Mouse (Mus musculus): ENCODE results near the gene Spag16. TPM values are rescaled to one million over a fixed set of nuclear protein-coding genes. Genes with fewer than 3 reads are reported as not detected.

Spag16 gene
- polyA plus RNA-seq, 1 experiment from 2014 or later: 0.70 TPM

DNA sequence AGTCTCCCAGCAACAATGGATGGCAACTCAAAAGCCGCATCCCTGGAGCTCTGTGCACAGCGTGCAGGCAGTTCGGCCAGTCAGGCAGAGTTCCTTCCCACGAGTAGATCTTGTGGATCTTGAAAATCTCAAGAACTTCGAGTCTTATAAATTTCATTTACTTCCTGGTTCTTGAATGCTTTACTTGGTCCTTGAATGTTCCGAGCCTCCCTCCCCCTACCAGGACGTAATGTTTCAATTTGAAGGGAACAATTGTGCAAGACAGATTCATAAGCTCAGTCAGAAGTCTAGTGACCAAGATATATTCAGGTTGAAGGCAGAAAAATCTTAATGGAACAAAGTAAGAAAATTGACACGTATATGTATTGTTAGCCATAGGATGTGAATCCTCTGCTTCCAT, 277.9 kb downstream of the Spag16 start:
- no peaks in the 10 kb centered on the region for H3K27me3 ChIP-seq (replicated peaks)
- H3K9me3 ChIP-seq: no peaks in the 10 kb centered on the region
- no peaks in the 10 kb centered on the region for H3K36me3 ChIP-seq
- no peak for ATAC-seq (ENCODE audit: extremely low read depth, insufficient number of reproducible peaks, low FRiP score, low TSS enrichment)
- H3K9ac ChIP-seq: no peak overlapping the region
- no peak overlapping the region for H3K4me3 ChIP-seq
- H3K4me2 ChIP-seq: no peak overlapping the region
- 79% methylated on average over 8 of the region's 8 CpGs for WGBS
- no peaks in the 10 kb centered on the region for H3K4me1 ChIP-seq
- no peak overlapping the region for H3K27ac ChIP-seq (replicated peaks)

DNA sequence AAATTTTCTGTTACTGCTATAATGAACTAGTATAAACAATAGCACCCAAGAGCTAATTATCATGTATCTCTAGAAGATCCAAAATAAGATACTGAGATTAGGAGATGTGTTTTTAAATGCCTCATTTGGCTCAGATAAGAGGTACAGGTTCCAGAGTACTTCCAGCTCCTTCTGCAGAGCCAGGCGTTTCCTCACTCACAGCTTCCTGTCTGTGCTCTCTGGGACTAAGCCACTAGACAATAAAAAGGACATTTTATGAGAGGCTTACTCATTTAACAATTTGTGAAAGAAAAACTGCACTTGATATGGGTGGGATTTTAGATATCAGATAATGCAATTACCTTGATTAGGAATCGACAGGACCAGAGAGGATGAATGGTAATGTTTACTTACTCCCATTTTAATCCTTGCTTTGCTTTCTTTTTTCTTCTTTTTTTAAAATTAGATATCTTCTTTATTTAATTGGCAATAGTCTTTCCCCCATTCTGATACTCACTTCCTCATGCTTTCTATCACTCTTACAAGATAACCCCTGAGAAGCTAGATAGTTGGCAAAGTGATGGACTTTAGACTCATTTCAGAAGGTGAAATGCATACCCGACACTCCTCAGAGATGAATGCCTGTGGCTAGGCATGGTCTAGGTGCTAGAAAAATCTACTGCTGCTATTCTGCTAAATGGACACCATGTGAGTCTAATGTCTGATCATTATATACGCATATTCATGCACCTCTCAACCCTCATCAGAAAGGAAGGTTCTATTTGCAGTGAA, 289.6 kb downstream of the Spag16 start:
- Histone ChIP-seq H3K4me3 (no peak overlapping the region), H3K36me3 (no peaks in the 10 kb centered on the region), H3K27ac (replicated peaks) (no peak overlapping the region), H3K9me3 (no peaks in the 10 kb centered on the region), H3K9ac (no peak overlapping the region), H3K4me1 (no peaks in the 10 kb centered on the region), H3K4me2 (no peak overlapping the region), H3K27me3 (replicated peaks) (no peaks in the 10 kb centered on the region)
- no peak for ATAC-seq (ENCODE audit: extremely low read depth, insufficient number of reproducible peaks, low FRiP score, low TSS enrichment)
- 66% methylated on average over 4 of the region's 4 CpGs for WGBS

DNA sequence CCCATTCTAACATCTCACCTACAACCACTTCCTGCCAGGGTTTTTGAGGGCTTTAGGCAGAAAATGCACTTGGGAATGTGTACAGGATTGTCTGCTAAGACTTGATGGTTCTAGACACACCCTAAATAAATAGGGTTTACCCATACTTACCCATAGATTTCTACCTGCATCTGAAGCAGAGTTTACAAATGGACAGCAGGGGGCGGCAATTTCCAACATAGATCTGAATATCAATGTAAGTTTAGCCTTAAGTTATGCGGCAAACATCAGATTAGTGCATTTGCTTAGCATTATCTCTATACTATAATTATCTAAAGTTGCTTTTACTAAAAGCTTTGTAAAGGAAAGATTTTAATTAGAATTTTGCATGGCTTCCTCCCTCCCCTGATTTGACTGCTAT, 301.3 kb downstream of the Spag16 start:
- Histone ChIP-seq H3K36me3 (no peaks in the 10 kb centered on the region), H3K4me2 (no peak overlapping the region), H3K9ac (no peak overlapping the region), H3K4me1 (0 out of 2 replicates have a peak, but pooled peaks cover 6% of the 10 kb centered on the region), H3K9me3 (no peaks in the 10 kb centered on the region), H3K27me3 (replicated peaks) (no peaks in the 10 kb centered on the region), H3K27ac (replicated peaks) (no peak overlapping the region), H3K4me3 (no peak overlapping the region)
- ATAC-seq (ENCODE audit: extremely low read depth, insufficient number of reproducible peaks, low FRiP score, low TSS enrichment): no peak
- 51% methylated on average over 2 of the region's 2 CpGs for WGBS

DNA sequence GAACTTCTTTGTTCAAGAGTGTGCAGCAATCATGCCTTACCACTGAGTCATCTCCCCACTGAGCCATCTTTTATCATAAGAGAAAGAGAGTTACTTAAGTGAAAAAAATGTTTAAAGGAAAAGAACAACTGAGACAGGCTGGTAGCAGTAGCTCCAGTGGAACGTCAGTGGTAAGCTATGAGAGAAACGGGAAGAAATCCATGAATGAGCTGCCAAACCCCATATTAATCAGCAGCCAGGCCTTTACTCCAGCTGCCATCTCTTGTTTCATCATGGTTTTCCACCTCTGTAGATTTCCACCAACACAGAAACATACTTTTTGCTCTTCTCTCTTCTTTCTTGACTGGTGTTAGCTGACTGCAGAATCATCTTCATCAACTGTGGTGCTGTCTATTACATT, 308.8 kb downstream of the Spag16 start:
- Histone ChIP-seq H3K36me3 (no peaks in the 10 kb centered on the region), H3K27ac (replicated peaks) (no peak overlapping the region), H3K4me3 (no peak overlapping the region), H3K9ac (no peak overlapping the region), H3K9me3 (0 out of 2 replicates have a peak, but pooled peaks cover 2% of the 10 kb centered on the region), H3K27me3 (replicated peaks) (no peaks in the 10 kb centered on the region), H3K4me1 (0 out of 2 replicates have a peak, but pooled peaks cover 6% of the 10 kb centered on the region), H3K4me2 (no peak overlapping the region)
- no peak for ATAC-seq (ENCODE audit: extremely low read depth, insufficient number of reproducible peaks, low FRiP score, low TSS enrichment)
- 66% methylated on average over 2 of the region's 2 CpGs for WGBS

DNA sequence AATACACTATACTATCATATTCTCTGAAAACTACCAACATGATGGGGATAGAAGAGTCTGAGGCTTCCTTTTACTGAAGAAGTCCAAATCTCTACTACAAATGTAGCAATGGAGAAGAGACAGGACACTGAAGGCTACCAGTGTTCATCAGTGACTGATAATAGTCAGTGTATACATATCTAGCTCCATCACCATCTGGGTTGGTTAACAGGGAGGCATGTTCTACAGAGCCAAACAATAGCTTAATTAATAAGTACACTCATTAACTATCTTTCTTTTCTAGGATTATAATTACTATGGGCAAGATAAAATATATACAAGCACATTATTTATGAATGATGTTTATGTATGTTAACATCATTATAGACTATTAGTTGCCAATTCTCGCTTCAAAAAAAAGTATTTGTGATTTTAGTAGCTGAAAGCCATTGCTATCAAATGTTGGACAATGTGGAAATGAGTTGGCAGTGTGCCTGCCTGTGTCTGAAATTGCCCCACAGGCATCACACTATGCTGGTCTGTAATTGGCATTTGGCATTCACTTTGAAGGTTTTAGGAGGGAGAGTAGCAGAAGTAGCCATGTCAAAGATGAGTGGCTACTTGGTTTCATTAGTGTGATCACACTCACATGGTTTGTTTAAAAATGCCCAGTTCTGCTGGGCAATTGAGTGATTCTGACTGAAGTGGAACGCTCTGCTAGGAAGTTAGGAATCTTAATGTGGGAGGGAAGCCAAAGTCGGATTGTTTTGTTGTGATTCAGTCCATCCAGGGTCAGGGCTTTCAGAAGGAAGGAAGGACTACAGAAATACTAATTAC, 338.8 kb downstream of the Spag16 start:
- no peak overlapping the region for H3K4me2 ChIP-seq
- H3K27ac ChIP-seq (replicated peaks): no peak overlapping the region
- H3K36me3 ChIP-seq: no peaks in the 10 kb centered on the region
- no peak overlapping the region for H3K9ac ChIP-seq
- 55% methylated on average over 3 of the region's 3 CpGs for WGBS
- ATAC-seq (ENCODE audit: extremely low read depth, insufficient number of reproducible peaks, low FRiP score, low TSS enrichment): no peak
- no peaks in the 10 kb centered on the region for H3K4me1 ChIP-seq
- no peak overlapping the region for H3K4me3 ChIP-seq
- no peaks in the 10 kb centered on the region for H3K27me3 ChIP-seq (replicated peaks)
- H3K9me3 ChIP-seq: no peaks in the 10 kb centered on the region

DNA sequence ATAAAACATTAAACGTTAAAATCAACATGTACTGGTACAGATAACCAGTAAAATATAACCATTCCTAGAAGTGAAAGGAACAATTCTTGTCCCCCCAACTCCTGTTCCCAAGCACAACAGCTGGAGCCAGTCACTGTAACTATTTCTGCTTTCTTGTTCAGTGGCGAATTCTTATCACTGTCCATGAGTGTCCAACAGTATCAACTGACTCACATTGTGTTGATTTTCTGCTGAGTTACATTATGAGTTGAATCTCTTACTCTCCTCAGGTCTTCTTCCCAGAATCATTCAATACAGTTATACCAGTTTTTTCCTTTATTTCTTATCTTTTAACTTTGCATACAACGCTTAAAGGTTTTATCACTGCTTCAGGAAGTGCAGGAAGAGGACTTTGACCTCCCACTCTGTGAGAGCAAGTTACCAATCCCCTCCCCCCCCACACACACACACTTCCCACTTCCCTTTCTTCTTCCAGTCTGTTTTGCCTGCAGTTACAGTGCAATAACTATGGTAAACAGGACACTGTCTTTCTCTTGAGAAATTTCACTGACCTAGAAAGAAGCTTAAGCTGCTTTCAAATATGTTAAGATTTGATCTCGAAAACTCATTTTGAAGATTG, 353.5 kb downstream of the Spag16 start:
- WGBS: 29% methylated on average over 4 of the region's 4 CpGs
- 0 out of 2 replicates have a peak, but pooled peaks cover 8% of the 10 kb centered on the region for H3K4me1 ChIP-seq
- no peak overlapping the region for H3K9ac ChIP-seq
- no peaks in the 10 kb centered on the region for H3K9me3 ChIP-seq
- H3K36me3 ChIP-seq: no peaks in the 10 kb centered on the region
- no peak overlapping the region for H3K4me2 ChIP-seq
- no peak overlapping the region for H3K4me3 ChIP-seq
- no peak for ATAC-seq (ENCODE audit: extremely low read depth, insufficient number of reproducible peaks, low FRiP score, low TSS enrichment)
- no peaks in the 10 kb centered on the region for H3K27me3 ChIP-seq (replicated peaks)
- no peak overlapping the region for H3K27ac ChIP-seq (replicated peaks)

DNA sequence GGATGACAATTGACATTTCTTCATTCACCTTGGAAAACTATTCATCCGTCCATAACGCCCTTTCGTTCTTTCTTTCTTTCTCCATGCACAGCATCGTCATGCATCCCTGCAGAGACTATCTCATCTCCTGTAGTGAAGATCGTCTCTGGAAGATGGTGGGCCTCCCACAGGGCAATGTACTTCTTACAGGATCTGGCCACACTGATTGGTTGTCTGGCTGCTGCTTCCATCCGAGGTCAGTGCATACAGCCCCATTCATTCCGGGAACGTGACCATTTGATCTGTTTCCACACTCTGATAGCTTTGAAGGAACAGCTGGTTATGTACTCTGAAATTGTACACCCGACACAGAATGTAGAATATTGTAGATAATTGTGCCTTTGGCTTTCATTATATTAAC, 438.0 kb downstream of the Spag16 start:
- no peak overlapping the region for H3K9ac ChIP-seq
- WGBS: 63% methylated on average over 9 of the region's 9 CpGs
- H3K9me3 ChIP-seq: no peaks in the 10 kb centered on the region

DNA sequence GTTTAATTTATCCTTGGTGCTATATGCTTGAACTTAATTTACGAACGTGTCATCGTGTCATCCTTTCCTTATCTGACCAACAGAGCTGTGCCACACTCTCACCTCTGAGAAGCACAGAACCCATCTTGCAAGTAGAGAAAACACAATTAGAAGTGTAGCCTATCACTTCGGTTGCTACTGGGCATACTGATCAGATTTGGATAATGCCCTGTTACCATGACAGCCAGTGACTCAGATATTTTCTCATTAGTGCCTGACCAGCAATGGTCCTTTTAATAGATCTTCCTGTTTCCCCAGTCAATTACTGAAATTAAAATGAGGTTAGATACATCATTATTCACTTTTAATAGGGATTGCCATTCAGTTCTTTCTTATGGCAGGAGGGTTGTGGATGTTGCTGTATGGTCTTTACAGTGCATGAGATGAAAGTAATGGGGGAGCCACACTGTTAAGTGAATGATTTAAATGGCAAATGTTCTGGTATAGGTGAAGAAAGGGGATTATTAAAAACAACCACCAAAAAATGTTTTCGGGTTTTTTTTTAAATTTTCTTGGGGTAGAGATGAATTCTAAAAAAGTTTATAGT, 439.2 kb downstream of the Spag16 start:
- no peak overlapping the region for H3K4me3 ChIP-seq
- H3K36me3 ChIP-seq: no peaks in the 10 kb centered on the region
- no peaks in the 10 kb centered on the region for H3K4me1 ChIP-seq
- H3K9me3 ChIP-seq: no peaks in the 10 kb centered on the region
- no peak overlapping the region for H3K4me2 ChIP-seq
- WGBS: 83% methylated on average over 5 of the region's 5 CpGs
- H3K9ac ChIP-seq: no peak overlapping the region
- ATAC-seq (ENCODE audit: extremely low read depth, insufficient number of reproducible peaks, low FRiP score, low TSS enrichment): no peak
- H3K27ac ChIP-seq (replicated peaks): no peak overlapping the region
- H3K27me3 ChIP-seq (replicated peaks): no peaks in the 10 kb centered on the region

More for the DNA sequence above, 438.0 kb downstream of the Spag16 start:
- Histone ChIP-seq H3K4me3 (no peak overlapping the region), H3K4me2 (no peak overlapping the region), H3K27me3 (replicated peaks) (no peaks in the 10 kb centered on the region), H3K4me1 (no peaks in the 10 kb centered on the region), H3K27ac (replicated peaks) (no peak overlapping the region), H3K36me3 (no peaks in the 10 kb centered on the region)
- ATAC-seq (ENCODE audit: extremely low read depth, insufficient number of reproducible peaks, low FRiP score, low TSS enrichment): no peak

DNA sequence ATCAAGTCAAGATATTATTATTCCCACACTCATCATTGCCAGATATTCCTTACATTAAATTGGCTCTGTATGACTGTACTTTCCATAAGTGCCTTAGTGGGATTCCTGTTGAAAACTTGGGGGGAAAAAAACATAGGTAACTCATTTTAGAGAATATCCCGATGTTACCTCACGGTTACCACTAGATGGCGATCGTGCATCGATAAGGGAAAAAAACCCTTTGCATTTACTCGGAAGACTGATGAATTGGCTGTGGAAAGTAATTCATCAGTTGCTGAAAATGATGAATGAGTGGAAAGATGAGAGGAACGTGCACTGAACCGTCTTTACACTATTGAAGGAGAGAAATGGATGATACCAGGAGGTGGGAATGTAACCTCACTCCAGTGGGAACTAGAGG, 443.4 kb downstream of the Spag16 start:
- no peak overlapping the region for H3K4me3 ChIP-seq
- H3K9me3 ChIP-seq: no peaks in the 10 kb centered on the region
- H3K27me3 ChIP-seq (replicated peaks): no peaks in the 10 kb centered on the region
- no peak overlapping the region for H3K27ac ChIP-seq (replicated peaks)
- no peaks in the 10 kb centered on the region for H3K36me3 ChIP-seq
- WGBS: 15% methylated on average over 8 of the region's 8 CpGs
- H3K4me2 ChIP-seq: no peak overlapping the region
- H3K9ac ChIP-seq: no peak overlapping the region
- no peaks in the 10 kb centered on the region for H3K4me1 ChIP-seq
- no peak for ATAC-seq (ENCODE audit: extremely low read depth, insufficient number of reproducible peaks, low FRiP score, low TSS enrichment)

DNA sequence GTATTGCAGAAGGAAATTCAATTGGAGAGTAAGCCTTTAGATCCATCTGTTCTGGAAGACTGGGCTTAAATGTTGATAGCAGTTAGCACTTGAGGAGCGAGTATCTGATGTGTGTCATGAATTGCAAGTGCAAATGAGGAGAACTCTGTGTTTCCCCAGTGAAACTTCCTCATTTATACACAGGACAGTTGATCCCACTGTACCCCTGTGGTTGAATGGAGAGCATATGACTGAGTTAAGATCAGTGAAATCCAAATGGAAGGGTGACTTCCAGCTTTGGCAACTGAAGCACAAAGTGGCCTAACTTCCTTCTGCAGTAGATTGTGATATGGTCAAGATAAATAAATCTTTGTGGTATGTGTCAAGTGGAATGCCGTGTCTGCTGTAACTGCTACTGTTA, 446.0 kb downstream of the Spag16 start:
- no peak overlapping the region for H3K4me3 ChIP-seq
- no peak overlapping the region for H3K27ac ChIP-seq (replicated peaks)
- no peaks in the 10 kb centered on the region for H3K27me3 ChIP-seq (replicated peaks)
- H3K9me3 ChIP-seq: no peaks in the 10 kb centered on the region
- no peak overlapping the region for H3K4me2 ChIP-seq
- WGBS: 65% methylated on average over 2 of the region's 2 CpGs
- no peak overlapping the region for H3K9ac ChIP-seq
- no peaks in the 10 kb centered on the region for H3K36me3 ChIP-seq
- ATAC-seq (ENCODE audit: extremely low read depth, insufficient number of reproducible peaks, low FRiP score, low TSS enrichment): no peak
- no peaks in the 10 kb centered on the region for H3K4me1 ChIP-seq

DNA sequence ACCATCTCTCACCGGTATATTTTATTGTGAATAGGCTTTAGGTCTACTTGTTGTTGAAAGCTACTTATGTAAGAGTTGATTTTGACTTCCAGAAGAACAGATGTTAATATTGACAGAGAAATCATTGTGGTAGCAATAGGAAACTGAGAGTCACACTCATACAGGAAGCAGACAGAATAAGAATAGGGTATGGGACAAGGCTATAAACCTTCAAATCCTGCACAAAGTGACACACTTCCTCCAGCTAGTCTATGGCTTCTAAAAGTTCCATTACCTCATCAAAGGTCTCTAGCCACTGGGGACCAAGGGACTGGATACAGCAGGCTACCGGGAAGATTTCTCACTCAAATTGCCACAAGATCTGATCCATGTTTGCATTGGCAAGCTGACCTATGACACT, 452.5 kb downstream of the Spag16 start:
- Histone ChIP-seq H3K9ac (no peak overlapping the region), H3K36me3 (no peaks in the 10 kb centered on the region), H3K4me1 (no peaks in the 10 kb centered on the region), H3K27me3 (replicated peaks) (no peaks in the 10 kb centered on the region), H3K4me3 (no peak overlapping the region), H3K27ac (replicated peaks) (no peak overlapping the region), H3K9me3 (no peaks in the 10 kb centered on the region), H3K4me2 (no peak overlapping the region)
- ATAC-seq (ENCODE audit: extremely low read depth, insufficient number of reproducible peaks, low FRiP score, low TSS enrichment): no peak
- WGBS: 66% methylated on average over 2 of the region's 2 CpGs

All from heart, embryonic 13.5 days (tissue).